Mouse (Mus musculus) Patski (cell line): ENCODE results near the gene Syngap1. TPM values are rescaled to one million over a fixed set of nuclear protein-coding genes. Genes with fewer than 3 reads are reported as not detected.
"Not testable (repeated sequence)": the region's sequence is repeated elsewhere in the genome, so short reads cannot be mapped to it uniquely, and the experiment has no call there.

Experiments used
- ATAC-seq: fragments of 100-300 bp; one replicate; pipeline ENCODE4 v1.8.0; 2021
- CTCF ChIA-PET: fragments of 350-600 bp; sonication (Branson Sonifier 250); formaldehyde crosslinking; loops from one replicate; lab custom pipeline; 2022; ENCODE audit warnings: inconsistent platforms; lab: Charles Lee
- POLR2A ChIA-PET: fragments of 350-600 bp; sonication (Branson Sonifier 250); formaldehyde crosslinking; loops from one replicate; lab custom pipeline; 2022; ENCODE audit warnings: antibody characterized with exemption, inconsistent platforms; lab: Charles Lee
- DNase-seq: peaks from one replicate; pipeline ENCODE4 v3.0.0-alpha.2; 2011; ENCODE audit warnings: low read depth, low spot score
- H3K27me3 ChIP-seq: fragments of 371-371 bp; one replicate; pipeline ENCODE4 v1.5.1; 2021
- CTCF ChIP-seq: fragments of 100-300 bp; IDR thresholded peaks from one replicate; pipeline ENCODE4 v1.5.1; 2021
- in situ Hi-C: fragments of 300-500 bp; cut with MboI; formaldehyde crosslinking; loops from 3 replicates; pipeline ENCODE4 v1.11.1; 2018; ENCODE audit warnings: low pct_unique_long_range_greater_than_20kb, mixed read lengths
- polyA plus RNA-seq: library from polyadenylated mRNA; unstranded; gene quantifications from one replicate; pipeline ENCODE4 v1.2.3, GENCODE M21; 2021

The Syngap1 gene
- polyA plus RNA-seq, 1 experiment from 2014 or later = 43.4 TPM

DNA sequence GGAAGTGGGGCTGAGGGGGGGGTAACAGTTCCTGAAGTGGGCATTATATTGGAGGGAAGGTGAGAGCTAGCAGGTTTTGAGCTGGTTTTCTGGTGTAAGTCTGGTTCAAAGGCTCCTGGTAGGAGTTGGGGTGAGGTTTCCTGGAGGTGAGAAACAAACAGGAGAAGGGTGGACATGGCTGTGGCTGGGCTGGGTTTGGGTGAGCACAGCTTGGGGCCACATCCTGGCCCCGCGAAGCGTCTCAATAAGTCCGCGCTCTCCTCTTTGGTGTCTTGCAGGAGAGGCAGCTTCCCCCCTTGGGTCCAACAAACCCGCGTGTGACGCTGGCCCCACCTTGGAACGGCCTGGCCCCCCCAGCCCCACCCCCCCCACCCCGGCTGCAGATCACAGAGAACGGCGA lies 29.2 kb downstream of the Syngap1 start:
- no peaks in the 10 kb centered on the region for H3K27me3 ChIP-seq
- no peak for TF ChIP-seq CTCF
- ChIA-PET POLR2A (no interaction called here), CTCF (interaction anchor here (1.1 kb wide), 1 partner anchor 32 kb away, joined by 3 read pairs; no protein-coding TSS in a partner anchor)
- ATAC-seq (no peak), DNase-seq (no peak)
- in situ Hi-C loops = no loop called here

DNA sequence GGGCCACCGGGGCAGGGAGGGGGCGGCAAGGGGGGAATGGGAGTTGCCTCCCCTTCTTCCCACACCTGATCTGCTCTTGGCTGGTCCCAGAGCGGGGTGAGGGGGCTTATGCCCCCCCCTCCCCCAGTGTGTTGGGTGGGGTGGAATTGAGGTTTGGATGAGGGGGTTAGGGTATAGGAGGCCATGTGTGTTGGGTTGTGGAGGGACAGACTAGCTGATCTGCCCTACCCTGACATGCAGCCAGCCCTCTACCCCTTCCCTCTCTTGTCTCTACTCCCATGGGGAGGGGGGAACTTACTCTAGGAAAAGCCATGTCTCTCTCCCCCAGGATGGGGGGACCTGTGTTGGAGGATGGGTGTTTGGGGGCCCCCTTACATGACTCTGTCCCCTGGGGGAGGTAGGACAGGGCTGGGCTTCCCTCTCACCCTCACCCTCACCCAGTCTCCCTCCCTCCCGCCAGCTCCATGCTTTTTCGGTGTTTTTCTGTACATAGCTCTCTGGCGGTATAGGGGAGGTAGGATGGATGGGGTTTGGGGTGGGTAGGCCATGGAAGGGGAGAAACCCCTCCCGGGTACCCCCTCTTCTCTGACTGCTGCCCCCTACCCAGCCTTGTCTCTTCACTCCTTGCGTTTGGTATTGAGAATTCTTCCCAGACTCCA lies 30.3 kb downstream of the Syngap1 start:
- H3K27me3 ChIP-seq = no peaks in the 10 kb centered on the region
- CTCF ChIA-PET = no interaction called here
- DNase-seq (no peak), ATAC-seq (no peak)
- in situ Hi-C loops = no loop called here
- TF ChIP-seq CTCF = no peak
- POLR2A ChIA-PET = interaction anchor here (0.7 kb wide), 2 partner anchors 12 to 62 kb away, joined by 3 read pairs; no protein-coding TSS in a partner anchor

DNA sequence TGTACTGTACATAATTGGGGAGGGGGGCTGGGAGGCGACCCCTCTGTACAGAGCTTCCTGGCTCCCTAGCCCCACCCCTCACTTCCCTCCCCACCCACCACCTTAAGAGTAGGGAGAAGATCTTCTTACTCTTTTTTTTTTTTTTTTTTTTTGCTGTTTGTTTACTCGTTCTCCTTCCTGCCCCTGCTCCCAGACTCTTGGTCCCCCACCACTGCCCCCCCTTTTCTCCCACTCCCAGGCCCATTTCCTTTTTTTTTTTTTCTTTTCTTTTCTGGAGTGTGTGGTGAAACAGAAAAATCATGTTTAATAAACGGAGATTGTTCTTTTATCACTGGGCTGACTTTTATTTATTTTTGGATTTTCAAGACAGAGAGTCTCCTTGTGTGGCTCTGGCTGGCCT lies 31.1 kb downstream of the Syngap1 start:
- DNase-seq (no peak), ATAC-seq (no peak)
- no peaks in the 10 kb centered on the region for H3K27me3 ChIP-seq
- no peak for TF ChIP-seq CTCF
- ChIA-PET POLR2A (interaction anchor here (0.7 kb wide), 1 partner anchor 13 kb away, joined by 3 read pairs; no protein-coding TSS in a partner anchor), CTCF (no interaction called here)
- in situ Hi-C loops = no loop called here

DNA sequence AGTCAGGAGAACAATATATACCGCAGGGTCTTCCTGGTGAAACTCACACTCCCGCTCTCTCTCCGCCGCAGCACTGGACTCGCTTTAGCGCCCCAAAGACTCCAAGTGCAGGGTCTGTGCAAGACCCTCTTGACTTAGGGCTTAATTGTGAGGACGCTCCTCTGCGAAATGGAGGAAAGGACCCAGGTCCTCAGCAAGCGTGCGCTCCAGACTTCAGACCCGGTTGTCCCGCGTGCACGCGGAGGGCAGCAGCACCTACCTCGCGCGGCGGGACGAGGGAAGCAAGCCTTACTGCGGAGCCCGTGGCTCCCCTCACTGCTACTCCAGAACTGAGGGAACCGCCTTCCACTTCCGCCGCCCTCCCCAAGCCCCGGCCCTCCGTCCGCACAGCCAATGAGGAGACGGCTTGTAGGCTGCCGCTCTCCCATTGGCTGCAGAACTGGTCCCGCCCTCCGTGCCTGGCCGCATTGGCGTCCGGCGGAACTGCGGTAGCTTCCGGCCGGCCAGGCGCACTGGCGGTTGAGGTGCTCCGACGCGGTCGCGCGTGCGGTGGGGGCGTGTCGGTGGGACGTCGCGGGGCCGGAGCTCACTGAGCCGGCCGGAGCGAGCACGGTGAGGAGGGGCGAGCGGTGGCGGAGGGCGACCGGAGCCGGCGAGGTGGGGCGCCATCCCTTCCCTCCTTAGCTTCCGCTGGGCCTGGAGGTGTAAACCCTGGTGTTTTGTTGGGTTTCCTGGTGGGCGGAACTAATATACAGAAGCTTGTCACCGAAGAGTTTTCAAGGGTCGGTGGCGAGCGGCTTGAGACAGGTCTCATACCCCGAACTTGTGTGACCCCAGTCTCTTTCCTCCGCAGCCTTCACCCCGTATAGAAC lies 31.9 kb downstream of the Syngap1 start, which contains the start of gene Zbtb9:
TSS of gene Zbtb9 (plus strand) at position 465 of the 872 bp plus-strand sequence.
- TF ChIP-seq CTCF = no peak
- ChIA-PET POLR2A (interaction anchor here (0.8 to 1.4 kb wide), 2 partner anchors 33 to 42 kb away, joined by 3 read pairs; partner anchors contain the start of gene Cuta), CTCF (interaction anchor here (1.3 kb wide), 1 partner anchor 41 kb away, joined by 4 read pairs; no protein-coding TSS in a partner anchor)
- ATAC-seq (peak; percentile 96), DNase-seq (peak; percentile 33)
- no peaks in the 10 kb centered on the region for H3K27me3 ChIP-seq
- in situ Hi-C loops = no loop called here

DNA sequence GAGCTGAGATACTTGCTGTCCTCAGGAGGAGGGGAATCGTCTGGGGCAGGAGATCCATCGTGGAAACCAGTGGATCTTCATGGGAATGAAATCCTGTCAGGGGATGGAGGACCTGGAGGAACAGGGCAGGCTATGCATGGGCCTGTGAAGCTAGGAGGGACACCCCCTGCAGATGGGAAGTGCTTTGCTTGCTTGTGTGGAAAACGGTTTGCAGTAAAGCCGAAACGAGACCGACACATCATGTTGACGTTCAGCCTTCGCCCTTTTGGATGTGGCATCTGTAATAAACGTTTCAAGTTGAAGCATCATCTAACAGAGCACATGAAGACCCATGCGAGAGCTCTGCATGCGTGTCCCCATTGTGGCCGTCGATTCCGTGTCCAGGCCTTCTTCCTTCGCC lies 33.5 kb downstream of the Syngap1 start:
- ATAC-seq = no peak
- no peak for DNase-seq
- CTCF ChIA-PET = interaction anchor here (1.0 kb wide), 1 partner anchor 8 kb away, joined by 3 read pairs; no protein-coding TSS in a partner anchor
- TF ChIP-seq CTCF = no peak
- POLR2A ChIA-PET = no interaction called here
- H3K27me3 ChIP-seq = no peaks in the 10 kb centered on the region
- in situ Hi-C loops = no loop called here

DNA sequence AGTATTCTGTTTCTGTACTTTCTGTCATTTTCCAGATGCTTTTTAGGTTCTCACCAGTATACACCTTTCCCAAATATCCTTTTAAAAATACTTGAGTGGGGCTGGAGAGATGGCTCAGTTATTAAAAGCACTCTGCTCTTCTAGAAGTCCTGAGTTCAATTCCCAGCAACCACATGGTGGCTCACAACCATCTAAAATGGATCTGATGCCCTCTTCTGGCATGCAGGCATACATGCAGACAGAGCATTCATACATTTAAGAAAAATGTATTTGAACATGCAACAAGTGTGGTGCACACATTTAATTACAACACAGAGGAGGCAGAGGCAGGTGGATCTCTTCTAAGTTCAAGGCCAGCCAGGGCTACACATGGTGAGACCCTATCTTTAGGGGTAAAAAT lies 34.4 kb downstream of the Syngap1 start:
- CTCF ChIA-PET = interaction anchor here (2.5 kb wide), 1 partner anchor 31 kb away, joined by 5 read pairs; no protein-coding TSS in a partner anchor
- in situ Hi-C loops = no loop called here
- TF ChIP-seq CTCF = no peak
- DNase-seq (no peak), ATAC-seq (no peak)
- no peaks in the 10 kb centered on the region for H3K27me3 ChIP-seq
- POLR2A ChIA-PET = no interaction called here

DNA sequence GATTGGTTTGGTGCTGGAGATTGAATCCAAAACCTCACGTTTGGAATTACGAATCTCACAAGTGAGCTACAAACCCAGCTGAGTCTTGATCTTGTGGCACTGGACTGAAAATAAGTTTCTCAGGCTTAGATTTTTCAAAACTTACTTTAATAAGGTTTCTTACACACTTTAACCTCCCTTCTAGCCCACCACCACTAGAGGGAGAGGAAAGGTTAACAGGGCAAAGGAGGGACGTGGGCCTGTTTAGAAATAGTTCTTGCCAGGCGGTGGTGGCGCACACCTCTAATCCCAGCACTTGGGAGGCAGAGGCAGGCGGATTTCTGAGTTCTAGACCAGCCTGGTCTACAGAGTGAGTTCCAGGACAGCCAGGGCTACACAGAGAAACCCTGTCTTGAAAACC lies 36.3 kb downstream of the Syngap1 start:
- POLR2A ChIA-PET, in situ Hi-C loops: not testable (repeated sequence)
- CTCF ChIA-PET = interaction anchor here (1.8 to 2.5 kb wide), 2 partner anchors 25 to 29 kb away, joined by 4 to 5 read pairs; no protein-coding TSS in a partner anchor

DNA sequence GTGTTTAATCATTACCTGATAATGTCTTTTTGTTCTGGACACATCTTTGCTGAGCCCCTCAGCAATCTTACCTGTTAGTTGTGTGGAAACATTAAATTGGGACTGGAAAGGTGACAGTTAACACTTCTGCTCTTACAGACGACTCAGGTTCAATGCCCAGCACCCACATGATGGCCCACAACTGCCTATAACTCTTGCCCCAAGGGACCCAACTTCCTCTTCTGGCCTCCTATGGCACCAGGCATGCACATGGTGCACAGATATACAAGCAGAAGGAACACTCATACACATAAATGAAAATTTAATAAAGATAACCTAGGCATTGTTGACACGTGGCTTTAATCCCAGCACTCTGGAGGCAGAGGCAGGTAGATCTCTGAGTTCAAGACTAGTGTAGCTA lies 38.4 kb downstream of the Syngap1 start:
- ChIA-PET POLR2A (no interaction called here), CTCF (interaction anchor here (2.1 kb wide), 1 partner anchor 63 kb away, joined by 4 read pairs; the partner anchor contains the start of gene Kifc5b)
- ATAC-seq (no peak), DNase-seq (no peak)
- H3K27me3 ChIP-seq = no peaks in the 10 kb centered on the region
- TF ChIP-seq CTCF = no peak
- in situ Hi-C loops = no loop called here

More for the DNA sequence above, 36.3 kb downstream of the Syngap1 start:
- H3K27me3 ChIP-seq, ATAC-seq, DNase-seq: not testable (repeated sequence)

DNA sequence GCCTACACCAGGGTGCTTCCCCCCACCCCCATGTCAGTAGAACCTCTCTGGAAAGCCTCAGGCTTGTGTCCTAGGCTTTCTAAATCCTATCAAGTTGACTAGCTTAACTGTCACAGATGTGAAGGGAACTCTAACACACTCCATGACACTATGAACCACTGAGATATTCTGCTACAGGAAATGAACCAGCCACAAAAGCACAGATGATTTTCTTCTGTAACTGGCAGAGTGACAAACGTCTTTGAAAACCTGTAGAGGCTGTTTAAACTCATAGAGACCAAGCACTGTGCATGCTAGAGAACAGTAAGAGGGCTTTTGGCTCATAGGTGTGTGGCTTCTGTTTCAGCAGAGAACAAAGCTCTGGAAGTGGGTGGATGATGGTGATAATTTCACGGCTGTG lies 40.0 kb downstream of the Syngap1 start:
- H3K27me3 ChIP-seq = no peaks in the 10 kb centered on the region
- in situ Hi-C loops = no loop called here
- POLR2A ChIA-PET = interaction anchor here (0.6 kb wide), 2 partner anchors 58 to 963 kb away, joined by 3 read pairs; no protein-coding TSS in a partner anchor
- ATAC-seq (no peak), DNase-seq (no peak)
- CTCF ChIA-PET = no interaction called here
- no peak for TF ChIP-seq CTCF

DNA sequence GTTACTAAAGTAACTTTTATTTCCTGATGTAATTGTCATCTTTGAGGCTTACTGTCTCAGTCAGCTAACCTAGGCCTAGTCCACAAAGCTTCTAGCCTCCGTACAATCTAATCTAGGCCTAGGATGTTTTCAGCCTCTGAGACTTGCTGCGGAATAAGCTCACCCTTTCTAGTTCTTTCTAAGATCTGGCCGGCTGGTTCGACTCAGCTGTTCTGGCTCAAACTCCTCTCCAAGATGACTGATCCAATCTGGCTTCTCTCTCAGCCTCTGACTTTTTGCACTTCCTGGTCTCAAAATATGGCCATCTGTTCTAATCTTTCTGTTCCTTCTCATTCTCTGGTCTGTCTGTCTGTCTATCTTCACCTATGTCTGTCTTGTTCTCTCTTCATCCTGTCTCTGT lies 42.3 kb downstream of the Syngap1 start:
- no peaks in the 10 kb centered on the region for H3K27me3 ChIP-seq
- CTCF ChIA-PET = no interaction called here
- POLR2A ChIA-PET = no interaction called here
- ATAC-seq (no peak), DNase-seq (no peak)
- in situ Hi-C loops = no loop called here
- no peak for TF ChIP-seq CTCF
